Mouse (Mus musculus) adipocyte (in vitro differentiated cells): Measurements from ENCODE around the gene Lrp1.

Source experiments
- DNase-seq: peaks from one replicate; pipeline ENCODE4 v3.0.0-alpha.2; 2016; ENCODE audit warnings: low spot score

Lrp1 gene

DNA sequence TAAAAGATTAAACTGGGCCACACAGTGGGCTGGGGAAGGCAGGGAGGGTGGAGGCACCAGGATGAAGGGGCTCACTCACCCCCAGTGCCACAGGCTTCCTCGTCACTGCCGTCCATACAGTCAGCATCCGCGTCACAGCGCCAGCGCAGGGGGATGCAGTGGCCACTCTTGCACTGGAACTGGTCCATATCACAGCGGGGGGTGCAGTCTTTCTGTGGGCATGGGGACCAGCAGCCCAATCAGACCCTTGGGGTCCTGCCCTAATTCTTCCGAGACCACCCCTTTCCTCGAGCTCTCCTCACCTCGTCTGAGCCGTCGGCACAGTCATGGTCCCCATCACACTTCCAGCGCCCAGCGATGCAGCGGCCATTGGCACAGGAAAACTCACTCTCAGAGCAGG, 72.7 kb downstream of the Lrp1 start:
- no peak for DNase-seq

GRCm38 (mm10) chr10:127546505-127546904, 74.4 kb downstream of the Lrp1 start:
- DNase-seq = no peak

DNA sequence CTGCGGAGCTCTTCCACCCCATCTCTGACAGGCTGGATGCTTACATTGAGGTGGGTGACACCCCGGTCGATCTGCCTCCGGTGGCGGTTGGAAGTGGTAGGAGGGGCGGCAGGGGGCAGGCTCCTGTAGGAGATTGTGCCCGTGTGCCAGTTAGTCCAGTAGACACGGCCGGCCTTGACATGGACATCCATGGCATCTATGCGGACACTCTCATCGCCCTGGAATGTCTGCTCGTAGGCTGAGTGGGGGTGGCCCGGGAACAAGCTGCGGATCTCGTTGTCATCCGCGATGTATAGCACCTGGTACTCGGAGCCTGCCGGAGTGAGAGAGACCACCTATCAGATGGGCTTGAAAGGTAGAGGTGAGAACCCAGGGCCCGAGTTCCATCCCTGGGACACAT, 76.6 kb downstream of the Lrp1 start:
- DNase-seq = no peak

DNA sequence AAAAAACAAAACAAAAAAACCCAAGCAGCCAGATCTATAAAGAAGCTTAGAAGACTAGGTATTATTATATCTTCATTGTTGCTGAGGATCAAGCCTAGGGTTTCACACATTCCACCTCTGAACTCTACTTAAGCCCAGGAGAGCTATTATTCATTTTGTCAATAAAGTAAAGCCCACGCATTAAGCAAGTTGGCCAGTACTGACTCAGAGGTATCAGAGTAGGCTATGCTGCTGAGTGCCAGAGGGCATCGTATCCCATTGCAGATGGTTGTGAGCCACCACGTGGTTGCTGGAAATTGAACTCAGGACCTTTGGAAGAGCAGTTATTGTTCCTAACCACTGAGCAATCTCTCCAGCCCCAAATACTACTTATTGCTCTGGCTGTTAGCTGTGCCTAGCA, 77.0 kb downstream of the Lrp1 start:
- no peak for DNase-seq

DNA sequence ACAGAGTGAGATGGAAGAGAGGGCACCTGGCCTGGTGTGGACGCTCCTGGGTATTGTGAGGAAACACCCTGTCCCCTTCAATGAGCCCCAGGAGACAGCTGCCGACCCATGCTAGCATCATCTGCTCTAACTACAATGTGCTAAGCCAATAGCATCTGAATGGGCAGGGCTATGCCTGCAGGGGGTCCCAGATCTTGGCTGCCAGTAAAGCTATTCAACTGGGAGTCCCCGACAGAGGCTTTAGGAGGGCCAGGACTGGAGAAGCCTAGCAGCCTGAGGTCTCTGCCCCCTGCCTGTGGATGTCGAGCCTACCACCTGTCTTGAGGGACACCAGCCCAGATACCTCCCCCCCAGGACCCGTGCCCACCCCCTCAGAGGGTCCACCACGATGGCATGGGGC, 78.2 kb downstream of the Lrp1 start:
- no peak for DNase-seq

DNA sequence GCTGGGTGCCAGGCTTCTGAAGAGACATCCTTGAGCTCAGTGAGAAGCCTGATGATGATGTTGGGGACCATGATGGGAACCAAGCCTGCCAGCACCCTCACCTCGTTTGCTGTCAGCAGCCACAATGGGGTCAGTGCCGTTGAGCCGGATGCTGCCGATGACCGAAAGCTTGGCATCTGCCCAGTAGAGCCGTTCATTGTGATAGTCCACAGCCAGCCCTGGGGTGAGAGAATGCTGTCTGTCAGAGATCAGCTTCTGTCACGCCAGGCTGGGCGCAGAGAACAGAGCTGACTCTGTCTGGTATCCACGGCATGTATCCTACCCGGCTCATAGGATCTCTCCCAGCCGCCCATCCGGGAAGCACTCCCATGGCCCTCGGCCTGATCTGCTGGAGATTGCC, 78.9 kb downstream of the Lrp1 start:
- DNase-seq = no peak

DNA sequence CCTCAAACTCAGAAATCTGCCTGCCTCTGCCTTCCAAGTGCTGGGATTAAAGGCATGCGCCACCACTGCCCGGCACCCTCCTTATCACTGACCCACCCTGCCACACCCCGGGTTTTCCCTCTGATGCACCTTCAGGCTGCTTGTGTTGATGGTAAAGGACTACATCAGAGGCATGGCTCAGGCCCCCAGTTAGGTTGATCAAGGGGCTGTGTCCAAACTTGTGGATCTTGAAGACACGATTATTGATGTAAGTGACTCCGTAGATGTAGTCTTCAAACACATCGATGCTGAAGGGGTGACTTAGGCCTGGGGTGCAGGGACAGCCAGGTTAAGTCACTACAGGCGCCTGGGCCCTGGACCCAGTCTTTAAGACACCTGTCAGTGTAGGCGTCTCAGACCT, 79.4 kb downstream of the Lrp1 start:
- no peak for DNase-seq

- DNase-seq = peak; percentile 71
Measured at GRCm38 (mm10) chr10:127537854-127538583, 82.9 kb downstream of the Lrp1 start.

DNA sequence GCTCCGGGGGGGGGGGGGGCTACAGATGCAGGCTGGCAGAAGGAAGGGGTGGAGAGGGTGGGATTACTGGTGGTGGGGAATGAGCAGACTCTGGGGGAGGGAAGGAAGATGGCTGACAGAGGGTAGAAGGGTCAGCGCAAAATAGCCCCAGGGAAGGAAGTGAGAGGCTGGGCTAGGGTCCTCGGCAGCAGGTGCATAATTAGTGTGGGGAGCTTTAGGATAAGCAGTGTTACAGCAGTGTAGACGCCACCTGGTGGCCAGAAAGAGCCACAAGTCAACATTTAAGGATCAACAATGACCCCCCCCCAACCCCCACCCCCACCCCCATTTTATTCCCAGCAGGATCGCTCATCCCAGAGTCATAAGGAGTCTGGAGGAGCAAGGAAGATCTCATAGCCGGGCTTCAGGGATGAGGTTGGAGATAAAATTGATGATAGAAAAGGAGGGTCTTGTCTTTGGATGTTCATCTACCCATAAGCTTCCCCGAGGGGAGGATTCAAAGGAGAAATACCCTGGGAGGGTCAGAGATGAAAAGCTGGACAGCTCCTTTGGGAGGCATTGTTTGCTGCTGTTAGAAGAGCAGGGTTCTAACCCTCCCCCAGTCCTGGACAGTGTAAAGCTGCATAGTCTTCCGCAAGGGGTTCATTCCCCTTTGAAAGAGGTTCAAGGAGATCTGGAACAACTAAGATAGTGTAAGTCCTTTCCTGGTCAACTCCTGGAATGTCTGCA, 84.2 kb downstream of the Lrp1 start:
- peak; percentile 47 for DNase-seq

DNA sequence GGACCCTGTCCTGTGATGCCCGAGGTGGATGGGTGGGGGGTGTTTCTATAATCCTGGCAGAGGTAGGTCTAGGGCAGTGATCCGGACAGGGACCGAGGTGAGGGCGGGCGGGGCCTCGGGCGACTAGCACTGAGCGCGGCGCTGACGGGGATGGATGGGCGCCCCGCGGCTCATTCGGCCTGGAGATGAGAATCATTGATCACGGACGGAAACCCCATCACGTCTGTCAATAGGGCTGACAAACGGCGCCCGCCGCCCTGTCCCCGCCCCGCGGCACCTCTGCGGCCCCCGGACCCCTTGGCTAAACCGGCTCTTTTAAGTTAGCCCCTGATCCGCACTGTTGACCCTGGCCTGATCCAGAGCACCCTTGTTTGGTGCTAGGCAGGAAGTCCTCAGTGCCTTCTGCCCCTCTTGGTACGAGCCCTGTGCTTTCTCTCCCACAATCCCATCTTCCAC, 86.0 kb downstream of the Lrp1 start:
- DNase-seq = no peak

- no peak for DNase-seq
Measured at GRCm38 (mm10) chr10:127534036-127534928, 86.7 kb downstream of the Lrp1 start, which contains the start of gene Nxph4. Nxph4 (minus strand) TSS chr10:127534559.

GRCm38 (mm10) chr10:127531548-127531947, 89.4 kb downstream of the Lrp1 start:
- DNase-seq = no peak

GRCm38 (mm10) chr10:127530945-127531344, 90.0 kb downstream of the Lrp1 start:
- no peak for DNase-seq

- DNase-seq = no peak
Measured at GRCm38 (mm10) chr10:127527481-127527880, 93.5 kb downstream of the Lrp1 start.

GRCm38 (mm10) chr10:127526681-127527080, 94.3 kb downstream of the Lrp1 start:
- no peak for DNase-seq

GRCm38 (mm10) chr10:127526048-127526447, 94.9 kb downstream of the Lrp1 start:
- DNase-seq = no peak

- no peak for DNase-seq
Measured at GRCm38 (mm10) chr10:127524646-127525255, 96.2 kb downstream of the Lrp1 start.

DNA sequence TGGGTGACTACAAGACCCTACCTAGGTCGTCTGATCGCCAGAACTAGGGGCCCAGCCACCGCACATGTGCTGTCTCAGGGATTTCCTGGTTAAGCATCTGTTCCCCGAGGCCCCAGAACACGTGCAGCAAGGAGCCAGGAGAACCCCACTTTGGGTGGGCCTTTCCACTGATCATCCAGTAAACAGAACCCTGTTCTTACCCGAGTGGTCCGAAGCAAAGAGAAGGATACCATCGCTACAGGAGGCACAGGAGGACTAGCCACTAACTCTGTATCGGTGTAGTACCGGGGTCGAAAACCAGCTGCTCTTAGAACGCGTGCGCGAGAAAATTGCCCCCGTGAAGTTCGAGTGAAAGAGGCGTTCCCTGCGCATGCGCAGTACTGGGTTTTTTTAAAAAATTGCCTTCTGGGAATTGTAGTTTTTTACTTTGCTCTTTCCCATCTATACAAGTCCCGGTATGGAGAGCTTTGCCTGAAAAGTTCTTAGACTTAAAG, 98.8 kb downstream of the Lrp1 start, which contains the start of gene Shmt2:
Gene Shmt2, minus strand, starts transcription at position 357 of the 494 bp plus-strand sequence.
- peak; percentile 90 for DNase-seq

DNA sequence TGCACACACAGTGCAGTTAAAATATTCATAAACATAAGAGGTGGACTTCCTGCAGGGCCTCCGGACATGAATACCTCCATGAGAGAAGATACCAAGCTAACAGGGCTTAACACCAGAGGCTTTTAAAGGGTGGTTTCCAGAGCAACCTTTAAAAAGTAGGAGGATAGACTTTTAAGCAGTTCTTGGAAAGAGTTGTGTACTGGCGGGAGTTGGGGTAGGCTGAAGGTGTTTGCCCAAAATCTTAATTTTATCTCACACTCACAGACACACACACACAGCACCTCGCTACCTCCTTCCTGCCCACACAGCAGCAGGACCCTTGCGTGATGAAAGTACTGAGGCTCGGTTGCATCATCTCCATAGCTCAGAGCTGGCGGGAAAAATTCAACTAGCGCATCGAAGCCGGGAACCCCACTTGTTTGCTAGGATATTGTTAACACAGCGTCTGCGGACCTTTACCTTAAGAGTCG, 99.3 kb downstream of the Lrp1 start:
- peak; percentile 26 for DNase-seq

DNA sequence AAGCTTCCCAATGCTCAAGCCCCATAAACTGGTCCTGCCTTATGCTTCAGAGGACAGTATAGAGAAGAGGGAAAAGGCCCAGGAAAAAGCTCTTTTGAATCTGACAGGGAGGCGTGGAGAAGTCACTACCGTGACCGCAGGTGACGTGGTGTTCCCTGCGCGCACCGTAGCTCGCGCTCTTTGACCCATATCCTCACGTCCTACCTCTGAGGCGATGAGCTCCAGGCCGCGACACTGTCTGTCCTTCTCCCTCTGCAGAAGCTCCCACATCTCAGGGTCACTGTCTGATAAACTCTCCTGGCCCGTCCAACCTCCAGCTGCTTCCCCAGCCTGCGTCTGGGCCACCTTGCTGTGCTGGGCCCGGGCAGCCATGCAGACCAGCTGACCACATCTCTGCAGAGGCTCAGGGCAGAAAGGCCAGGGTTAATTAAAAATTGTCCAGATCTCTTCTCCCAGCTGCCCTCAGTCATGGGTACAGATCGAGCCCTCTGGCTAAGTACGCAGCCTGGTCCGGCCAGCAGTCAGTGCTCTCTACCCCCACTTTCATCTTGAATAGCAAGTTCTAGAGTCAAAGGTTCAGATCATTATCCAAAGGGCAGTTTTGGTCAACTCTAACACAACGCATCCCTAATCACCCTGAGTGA, 100.1 kb downstream of the Lrp1 start:
- no peak for DNase-seq
